Mouse (Mus musculus): ENCODE data around the gene Inpp1. TPM values are rescaled to one million over a fixed set of nuclear protein-coding genes. Genes with fewer than 3 reads are reported as not detected.

The Inpp1 gene
- polyA plus RNA-seq, 1 experiment from 2014 or later = 15.6 TPM

GRCm38 (mm10) chr1:52800340-52800740 is 17.1 kb downstream of the Inpp1 start:
- Histone ChIP-seq H3K4me1 (ENCODE audit: control insufficient read depth, insufficient read depth, low read length) (peaks cover 6% of the 10 kb centered on the region; the same call in 1 of the 2 replicates), H3K9ac (replicated peaks; ENCODE audit: low read depth, low read length) (no peak overlapping the region), H3K27ac (ENCODE audit: low read length) (no peak overlapping the region), H3K36me3 (ENCODE audit: control insufficient read depth, insufficient read depth, low read length) (no peaks in the 10 kb centered on the region), H3K9me3 (ENCODE audit: control insufficient read depth, low read depth, low read length) (no peaks in the 10 kb centered on the region), H3K4me2 (replicated peaks; ENCODE audit: low read depth, low read length) (no peak overlapping the region), H3K4me3 (ENCODE audit: low read depth, low read length) (no peak overlapping the region), H3K27me3 (ENCODE audit: control insufficient read depth, insufficient read depth, low read length) (no peaks in the 10 kb centered on the region)
- whole genome bisulfite sequencing = 43% methylated on average over 3 of the region's 3 CpGs
- no peak for ATAC-seq (ENCODE audit: insufficient number of reproducible peaks, insufficient read depth, low FRiP score, low read depth)

- H3K9me3 ChIP-seq (ENCODE audit: control insufficient read depth, low read depth, low read length) = no peaks in the 10 kb centered on the region
- no peaks in the 10 kb centered on the region for H3K27me3 ChIP-seq (ENCODE audit: control insufficient read depth, insufficient read depth, low read length)
- no peaks in the 10 kb centered on the region; the same call in 1 of the 2 replicates for H3K36me3 ChIP-seq (ENCODE audit: control insufficient read depth, insufficient read depth, low read length)
- no peak overlapping the region for H3K4me3 ChIP-seq (ENCODE audit: low read depth, low read length)
- no peak for ATAC-seq (ENCODE audit: insufficient number of reproducible peaks, insufficient read depth, low FRiP score, low read depth)
- H3K27ac ChIP-seq (ENCODE audit: low read length) = peak overlapping the region; percentile 44; the same call in 1 of the 2 replicates
- no peak overlapping the region for H3K4me2 ChIP-seq (replicated peaks; ENCODE audit: low read depth, low read length)
- 49% methylated on average over 5 of the region's 5 CpGs for WGBS
- H3K9ac ChIP-seq (replicated peaks; ENCODE audit: low read depth, low read length) = no peak overlapping the region
- H3K4me1 ChIP-seq (ENCODE audit: control insufficient read depth, insufficient read depth, low read length) = peaks cover 6% of the 10 kb centered on the region; the same call in 1 of the 2 replicates
These were observed 17.7 kb downstream of the Inpp1 start for GRCm38 (mm10) chr1:52799772-52800171.

- Histone ChIP-seq H3K4me3 (ENCODE audit: low read depth, low read length) (no peak overlapping the region), H3K36me3 (ENCODE audit: control insufficient read depth, insufficient read depth, low read length) (no peaks in the 10 kb centered on the region; the same call in 1 of the 2 replicates), H3K4me2 (replicated peaks; ENCODE audit: low read depth, low read length) (no peak overlapping the region), H3K27me3 (ENCODE audit: control insufficient read depth, insufficient read depth, low read length) (no peaks in the 10 kb centered on the region), H3K4me1 (ENCODE audit: control insufficient read depth, insufficient read depth, low read length) (peaks cover 6% of the 10 kb centered on the region; the same call in 1 of the 2 replicates), H3K9me3 (ENCODE audit: control insufficient read depth, low read depth, low read length) (no peaks in the 10 kb centered on the region), H3K9ac (replicated peaks; ENCODE audit: low read depth, low read length) (no peak overlapping the region), H3K27ac (ENCODE audit: low read length) (peak overlapping the region; percentile 44)
- no peak for ATAC-seq (ENCODE audit: insufficient number of reproducible peaks, insufficient read depth, low FRiP score, low read depth)
- 36% methylated on average over 10 of the region's 10 CpGs for WGBS
These were observed 18.3 kb downstream of the Inpp1 start for GRCm38 (mm10) chr1:52799056-52799726.

- no peaks in the 10 kb centered on the region for H3K27me3 ChIP-seq (ENCODE audit: control insufficient read depth, insufficient read depth, low read length)
- no peak overlapping the region for H3K4me3 ChIP-seq (ENCODE audit: low read depth, low read length)
- H3K36me3 ChIP-seq (ENCODE audit: control insufficient read depth, insufficient read depth, low read length) = no peaks in the 10 kb centered on the region; the same call in 1 of the 2 replicates
- WGBS = 75% methylated on average over 2 of the region's 2 CpGs
- peaks cover 6% of the 10 kb centered on the region; the same call in 1 of the 2 replicates for H3K4me1 ChIP-seq (ENCODE audit: control insufficient read depth, insufficient read depth, low read length)
- ATAC-seq (ENCODE audit: insufficient number of reproducible peaks, insufficient read depth, low FRiP score, low read depth) = no peak
- no peaks in the 10 kb centered on the region for H3K9me3 ChIP-seq (ENCODE audit: control insufficient read depth, low read depth, low read length)
- no peak overlapping the region for H3K4me2 ChIP-seq (replicated peaks; ENCODE audit: low read depth, low read length)
- no peak overlapping the region for H3K9ac ChIP-seq (replicated peaks; ENCODE audit: low read depth, low read length)
- H3K27ac ChIP-seq (ENCODE audit: low read length) = no peak overlapping the region
These were observed 21.6 kb downstream of the Inpp1 start for GRCm38 (mm10) chr1:52795927-52796326.

GRCm38 (mm10) chr1:52793692-52794091 is 23.8 kb downstream of the Inpp1 start:
- Histone ChIP-seq H3K4me3 (ENCODE audit: low read depth, low read length) (no peak overlapping the region), H3K27ac (ENCODE audit: low read length) (no peak overlapping the region), H3K4me1 (ENCODE audit: control insufficient read depth, insufficient read depth, low read length) (no peaks in the 10 kb centered on the region), H3K9ac (replicated peaks; ENCODE audit: low read depth, low read length) (no peak overlapping the region), H3K27me3 (ENCODE audit: control insufficient read depth, insufficient read depth, low read length) (no peaks in the 10 kb centered on the region), H3K4me2 (replicated peaks; ENCODE audit: low read depth, low read length) (no peak overlapping the region), H3K9me3 (ENCODE audit: control insufficient read depth, low read depth, low read length) (no peaks in the 10 kb centered on the region), H3K36me3 (ENCODE audit: control insufficient read depth, insufficient read depth, low read length) (no peaks in the 10 kb centered on the region; the same call in 1 of the 2 replicates)
- WGBS = 85% methylated on average over 3 of the region's 3 CpGs
- no peak for ATAC-seq (ENCODE audit: insufficient number of reproducible peaks, insufficient read depth, low FRiP score, low read depth)

GRCm38 (mm10) chr1:52792701-52793100 is 24.8 kb downstream of the Inpp1 start:
- no peaks in the 10 kb centered on the region; the same call in 1 of the 2 replicates for H3K36me3 ChIP-seq (ENCODE audit: control insufficient read depth, insufficient read depth, low read length)
- H3K9me3 ChIP-seq (ENCODE audit: control insufficient read depth, low read depth, low read length) = no peaks in the 10 kb centered on the region

GRCm38 (mm10) chr1:52787254-52787653 is 30.2 kb downstream of the Inpp1 start:
- Histone ChIP-seq H3K36me3 (ENCODE audit: control insufficient read depth, insufficient read depth, low read length) (no peaks in the 10 kb centered on the region; the same call in 1 of the 2 replicates), H3K4me1 (ENCODE audit: control insufficient read depth, insufficient read depth, low read length) (no peaks in the 10 kb centered on the region), H3K27me3 (ENCODE audit: control insufficient read depth, insufficient read depth, low read length) (no peaks in the 10 kb centered on the region), H3K4me2 (replicated peaks; ENCODE audit: low read depth, low read length) (no peak overlapping the region), H3K4me3 (ENCODE audit: low read depth, low read length) (no peak overlapping the region), H3K9ac (replicated peaks; ENCODE audit: low read depth, low read length) (no peak overlapping the region), H3K9me3 (ENCODE audit: control insufficient read depth, low read depth, low read length) (no peaks in the 10 kb centered on the region), H3K27ac (ENCODE audit: low read length) (no peak overlapping the region)
- ATAC-seq (ENCODE audit: insufficient number of reproducible peaks, insufficient read depth, low FRiP score, low read depth) = no peak
- WGBS = 97% methylated on average over 1 of the region's 1 CpGs

More at GRCm38 (mm10) chr1:52792701-52793100, 24.8 kb downstream of the Inpp1 start:
- no peaks in the 10 kb centered on the region for H3K4me1 ChIP-seq (ENCODE audit: control insufficient read depth, insufficient read depth, low read length)
- no peaks in the 10 kb centered on the region for H3K27me3 ChIP-seq (ENCODE audit: control insufficient read depth, insufficient read depth, low read length)
- H3K27ac ChIP-seq (ENCODE audit: low read length) = no peak overlapping the region
- no peak for ATAC-seq (ENCODE audit: insufficient number of reproducible peaks, insufficient read depth, low FRiP score, low read depth)
- no peak overlapping the region for H3K4me3 ChIP-seq (ENCODE audit: low read depth, low read length)
- no peak overlapping the region for H3K9ac ChIP-seq (replicated peaks; ENCODE audit: low read depth, low read length)
- H3K4me2 ChIP-seq (replicated peaks; ENCODE audit: low read depth, low read length) = no peak overlapping the region

- Histone ChIP-seq H3K36me3 (ENCODE audit: control insufficient read depth, insufficient read depth, low read length) (no peaks in the 10 kb centered on the region), H3K9me3 (ENCODE audit: control insufficient read depth, low read depth, low read length) (no peaks in the 10 kb centered on the region), H3K4me2 (replicated peaks; ENCODE audit: low read depth, low read length) (no peak overlapping the region), H3K9ac (replicated peaks; ENCODE audit: low read depth, low read length) (no peak overlapping the region), H3K27me3 (ENCODE audit: control insufficient read depth, insufficient read depth, low read length) (no peaks in the 10 kb centered on the region), H3K27ac (ENCODE audit: low read length) (no peak overlapping the region), H3K4me3 (ENCODE audit: low read depth, low read length) (no peak overlapping the region), H3K4me1 (ENCODE audit: control insufficient read depth, insufficient read depth, low read length) (no peaks in the 10 kb centered on the region)
- WGBS = 70% methylated on average over 7 of the region's 7 CpGs
- ATAC-seq (ENCODE audit: insufficient number of reproducible peaks, insufficient read depth, low FRiP score, low read depth) = no peak
These were observed 52.0 kb downstream of the Inpp1 start for GRCm38 (mm10) chr1:52765176-52766111.

Data from stomach, embryonic 14.5 days (tissue).